Mouse (Mus musculus) MEL (cell line): ENCODE measurements at regions not wholly inside any gene's neighbourhood (a gene's known extent, or its start where the extent isn't known, plus 50 kb on each side); places are given as distances from the start of the nearest gene placed in this dataset.

Experiments used
- DNase-seq: peaks from one replicate; pipeline ENCODE4 v3.0.0; 2011; ENCODE audit warnings: low read depth, low spot score
- H3K27ac ChIP-seq: 2 replicates; pipeline ENCODE4 v1.5.1; 2012; ENCODE audit warnings: low read depth, mild to moderate bottlenecking, control low read depth, low read length, moderate library complexity; ENCODE audit not compliant: control insufficient read depth
- H3K27me3 ChIP-seq, 2 experiments: fragments of 150-350 bp in 1 of 2; sonication (generic) in 1 of 2; 2 replicates each; pipeline ENCODE4 v1.6.1; 2012; ENCODE audit warnings: low read length in 2 of 2, mild to moderate bottlenecking in 2 of 2, improper control_type of control experiment in 1 of 2, moderate library complexity in 1 of 2; ENCODE audit not compliant: insufficient read depth in 2 of 2, control insufficient read depth in 1 of 2
- H3K36me3 ChIP-seq, 2 experiments: 2 replicates each; pipeline ENCODE4 v1.6.1; 2012 to 2014; ENCODE audit warnings: low read length in 2 of 2, improper control_type of control experiment in 1 of 2, inconsistent platforms in 1 of 2, mild to moderate bottlenecking in 1 of 2; ENCODE audit not compliant: insufficient read depth in 2 of 2, control insufficient read depth in 1 of 2
- H3K4me1 ChIP-seq, 2 experiments: fragments of 150-350 bp in 1 of 2; sonication (generic) in 1 of 2; 2 replicates each; pipeline ENCODE4 v1.6.1; 2012; ENCODE audit warnings: low read length in 2 of 2, improper control_type of control experiment in 1 of 2, mild to moderate bottlenecking in 1 of 2; ENCODE audit not compliant: insufficient read depth in 2 of 2, control insufficient read depth in 1 of 2
- H3K4me3 ChIP-seq, 2 experiments: fragments of 150-350 bp in 1 of 2; sonication (generic) in 1 of 2; 2 replicates each; pipeline ENCODE4 v1.5.1; 2012; ENCODE audit warnings: low read depth in 2 of 2, low read length in 2 of 2, mild to moderate bottlenecking in 2 of 2, moderate library complexity in 2 of 2, control low read depth in 1 of 2, improper control_type of control experiment in 1 of 2; ENCODE audit not compliant: control insufficient read depth in 1 of 2, insufficient read depth in 1 of 2
- H3K79me2 ChIP-seq: 2 replicates; pipeline ENCODE4 v1.6.1; 2012; ENCODE audit warnings: mild to moderate bottlenecking, low read length, moderate library complexity; ENCODE audit not compliant: control insufficient read depth, poor library complexity, insufficient read depth
- H3K9ac ChIP-seq: 2 replicates; pipeline ENCODE4 v1.6.1; 2012; ENCODE audit warnings: low read depth, mild to moderate bottlenecking, control low read depth, low read length, moderate library complexity; ENCODE audit not compliant: control insufficient read depth, poor library complexity, severe bottlenecking
- H3K9me3 ChIP-seq: fragments of 150-350 bp; sonication (generic); replicated peaks from 2 replicates; pipeline ENCODE4 v1.6.1; 2012; ENCODE audit warnings: mild to moderate bottlenecking, low read length, improper control_type of control experiment, moderate library complexity; ENCODE audit not compliant: insufficient read depth
- CHD1 ChIP-seq: IDR thresholded peaks from 2 replicates; pipeline ENCODE4 v1.6.1; 2012; ENCODE audit warnings: low read depth, mild to moderate bottlenecking, inconsistent platforms, low read length, improper control_type of control experiment
- CHD2 ChIP-seq: IDR thresholded peaks from 2 replicates; pipeline ENCODE4 v1.6.1; 2011; ENCODE audit warnings: low read length, improper control_type of control experiment
- CTCF ChIP-seq, 3 experiments: IDR thresholded peaks in 2 of 3; conservative IDR thresholded peaks in 1 of 3; 2 replicates each; pipeline ENCODE4 v1.5.1; 2011 to 2012; ENCODE audit warnings: low read length in 3 of 3, low read depth in 2 of 3, mild to moderate bottlenecking in 2 of 3, improper control_type of control experiment in 1 of 3, inconsistent platforms in 1 of 3, mixed read lengths in 1 of 3, moderate library complexity in 1 of 3; ENCODE audit not compliant: control insufficient read depth in 1 of 3, insufficient read depth in 1 of 3, poor library complexity in 1 of 3, severe bottlenecking in 1 of 3
- E2F4 ChIP-seq: IDR thresholded peaks from 2 replicates; pipeline ENCODE4 v1.6.1; 2011; ENCODE audit warnings: low read depth, low read length, improper control_type of control experiment, borderline replicate concordance
- ETS1 ChIP-seq: IDR thresholded peaks from 2 replicates; pipeline ENCODE4 v1.6.1; 2012; ENCODE audit warnings: low read depth, mild to moderate bottlenecking, inconsistent platforms, low read length, improper control_type of control experiment, moderate library complexity
- GABPA ChIP-seq: IDR thresholded peaks from 2 replicates; pipeline ENCODE4 v1.6.1; 2012; ENCODE audit warnings: low read depth, mild to moderate bottlenecking, inconsistent platforms, low read length, improper control_type of control experiment, moderate library complexity
- GATA1 ChIP-seq: IDR thresholded peaks from 2 replicates; pipeline ENCODE4 v1.6.1; 2011; ENCODE audit warnings: low read depth, low read length, improper control_type of control experiment
- HCFC1 ChIP-seq: IDR thresholded peaks from 2 replicates; pipeline ENCODE4 v1.6.1; 2012; ENCODE audit warnings: low read depth, mild to moderate bottlenecking, inconsistent platforms, low read length, improper control_type of control experiment, moderate library complexity
- KAT2A ChIP-seq: conservative IDR thresholded peaks from 2 replicates; pipeline ENCODE4 v1.6.1; 2012; ENCODE audit warnings: low read depth, low read length, improper control_type of control experiment, inconsistent platforms
- MAZ ChIP-seq: IDR thresholded peaks from 2 replicates; pipeline ENCODE4 v1.6.1; 2012; ENCODE audit warnings: low read depth, mild to moderate bottlenecking, inconsistent platforms, low read length, improper control_type of control experiment
- MEF2A ChIP-seq: IDR thresholded peaks from 2 replicates; pipeline ENCODE4 v1.6.1; 2014; ENCODE audit warnings: low read depth, mild to moderate bottlenecking, inconsistent platforms, low read length, improper control_type of control experiment; ENCODE audit not compliant: poor library complexity, insufficient replicate concordance, severe bottlenecking; ENCODE audit errors: extremely low read depth
- MYB ChIP-seq: IDR thresholded peaks from 2 replicates; pipeline ENCODE4 v1.6.1; 2011; ENCODE audit warnings: mild to moderate bottlenecking, low read depth, low read length, improper control_type of control experiment
- MYC ChIP-seq: IDR thresholded peaks from 2 replicates; pipeline ENCODE4 v1.6.1; 2011; ENCODE audit warnings: low read depth, mild to moderate bottlenecking, low read length, improper control_type of control experiment, moderate library complexity
- NRF1 ChIP-seq: IDR thresholded peaks from 2 replicates; pipeline ENCODE4 v1.6.1; 2014; ENCODE audit warnings: low read depth, mild to moderate bottlenecking, inconsistent platforms, low read length, improper control_type of control experiment, moderate library complexity; ENCODE audit not compliant: poor library complexity, insufficient read depth, severe bottlenecking
- POLR2A ChIP-seq, 2 experiments: IDR thresholded peaks; 2 replicates each; pipeline ENCODE4 v1.6.1; 2011 to 2012; ENCODE audit warnings: low read length in 2 of 2, mild to moderate bottlenecking in 2 of 2, control low read depth in 1 of 2, improper control_type of control experiment in 1 of 2, low read depth in 1 of 2, moderate library complexity in 1 of 2; ENCODE audit not compliant: control insufficient read depth in 1 of 2, insufficient read depth in 1 of 2, poor library complexity in 1 of 2
- POLR2AphosphoS5 ChIP-seq: IDR thresholded peaks from 2 replicates; pipeline ENCODE4 v1.6.1; 2012; ENCODE audit warnings: low read depth, borderline replicate concordance, mild to moderate bottlenecking, inconsistent platforms, low read length, moderate library complexity, mixed read lengths
- RCOR1 ChIP-seq: IDR thresholded peaks from 2 replicates; pipeline ENCODE4 v1.6.1; 2012; ENCODE audit warnings: low read depth, mild to moderate bottlenecking, inconsistent platforms, low read length, improper control_type of control experiment
- SIN3A ChIP-seq: IDR thresholded peaks from 2 replicates; pipeline ENCODE4 v1.6.1; 2012; ENCODE audit warnings: low read length, improper control_type of control experiment, inconsistent platforms
- SMC3 ChIP-seq: IDR thresholded peaks from 2 replicates; pipeline ENCODE4 v1.6.1; 2011; ENCODE audit warnings: low read depth, low read length, improper control_type of control experiment
- TAL1 ChIP-seq: IDR thresholded peaks from 2 replicates; pipeline ENCODE4 v1.6.1; 2012; ENCODE audit warnings: mild to moderate bottlenecking, inconsistent platforms, low read length, moderate library complexity, mixed read lengths
- TBP ChIP-seq: IDR thresholded peaks from 2 replicates; pipeline ENCODE4 v1.8.0; 2011; ENCODE audit warnings: low read depth, low read length, improper control_type of control experiment
- TCF12 ChIP-seq: IDR thresholded peaks from 2 replicates; pipeline ENCODE4 v1.6.1; 2014; ENCODE audit warnings: low read depth, mild to moderate bottlenecking, inconsistent platforms, low read length, improper control_type of control experiment, moderate library complexity
- UBTF ChIP-seq: IDR thresholded peaks from 2 replicates; pipeline ENCODE4 v1.6.1; 2012; ENCODE audit warnings: low read depth, mild to moderate bottlenecking, inconsistent platforms, low read length, improper control_type of control experiment, moderate library complexity, borderline replicate concordance; ENCODE audit not compliant: insufficient read depth
- USF1 ChIP-seq: IDR thresholded peaks from 2 replicates; pipeline ENCODE4 v1.6.1; 2014; ENCODE audit warnings: low read depth, mild to moderate bottlenecking, inconsistent platforms, low read length, improper control_type of control experiment, moderate library complexity
- ZMIZ1 ChIP-seq: IDR thresholded peaks from 2 replicates; pipeline ENCODE4 v1.6.1; 2012; ENCODE audit warnings: low read depth, mild to moderate bottlenecking, inconsistent platforms, low read length, improper control_type of control experiment, moderate library complexity

DNA sequence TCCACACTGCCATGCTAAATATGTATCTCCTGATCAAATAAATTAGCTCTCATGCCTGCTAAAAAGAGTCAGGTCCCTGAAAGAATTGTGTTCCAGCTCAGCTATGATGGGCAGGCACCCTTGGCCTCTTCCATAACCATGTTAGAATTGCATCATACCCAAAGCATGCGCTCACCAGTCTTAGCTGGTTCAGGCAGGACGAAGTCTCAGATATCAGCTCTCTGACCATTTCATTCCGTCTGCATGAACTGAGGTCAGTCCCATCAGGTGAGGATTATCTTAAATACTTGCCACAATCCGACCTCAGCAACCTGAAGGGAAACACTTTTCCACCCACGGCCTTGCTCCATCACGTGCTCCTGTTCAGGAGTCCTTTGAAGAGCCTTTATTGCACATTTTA, 101.3 kb upstream of the Rreb1 start:
- Histone ChIP-seq H3K4me1 (peaks cover 0 to 20% of the 10 kb centered on the region in 2 experiments; a peak in 2 of 4 replicates), H3K36me3 (peaks cover 0 to 5% of the 10 kb centered on the region in 2 experiments; a peak in 2 of 4 replicates)
- TF ChIP-seq MAZ (no peak), E2F4 (no peak), UBTF (no peak), CHD1 (no peak), TAL1 (no peak), USF1 (no peak), RCOR1 (no peak), MYB (no peak), CTCF (IDR thresholded peaks at IDR 0.05 in 2 of 3, conservative IDR thresholded peaks at IDR 0.05 in 1 of 3; ENCODE audit: control insufficient read depth in 1 of 3, insufficient read depth in 1 of 3, low read depth in 2 of 3, low read length in 3 of 3, poor library complexity in 1 of 3, severe bottlenecking in 1 of 3) (no peak), GABPA (no peak), KAT2A (no peak), ETS1 (no peak), POLR2A (IDR thresholded peaks at IDR 0.05; ENCODE audit: control insufficient read depth in 1 of 2, insufficient read depth in 1 of 2, low read depth in 1 of 2, low read length in 2 of 2, poor library complexity in 1 of 2) (no peak), POLR2AphosphoS5 (no peak), GATA1 (no peak), HCFC1 (no peak), CHD2 (no peak), SIN3A (no peak), SMC3 (no peak)

DNA sequence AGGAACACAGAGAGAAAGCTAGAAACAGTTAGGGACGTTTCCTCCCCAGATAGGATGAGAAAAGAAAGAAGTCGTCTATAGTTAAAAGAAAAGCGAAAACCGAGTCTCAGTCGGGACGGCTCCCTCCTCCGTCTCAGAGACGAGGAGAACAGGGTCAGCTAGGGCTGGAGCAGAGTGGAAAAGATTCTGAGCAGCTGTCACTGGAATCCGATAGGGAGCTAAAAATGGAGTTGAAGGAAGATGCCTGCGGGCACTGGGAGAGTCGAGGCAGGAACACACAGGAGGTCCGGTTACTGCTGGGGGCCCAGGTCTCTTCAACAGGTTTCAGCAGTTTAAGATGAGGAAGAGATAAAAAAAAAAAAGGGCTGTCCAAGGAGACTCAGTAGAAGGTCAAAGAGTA, 99.9 kb upstream of the Rreb1 start:
- Histone ChIP-seq H3K36me3 (peaks cover 0 to 5% of the 10 kb centered on the region in 2 experiments; a peak in 2 of 4 replicates), H3K27ac (no peak overlapping the region), H3K79me2 (no peaks in the 10 kb centered on the region), H3K9ac (no peak overlapping the region), H3K9me3 (no peaks in the 10 kb centered on the region), H3K27me3 (no peaks in the 10 kb centered on the region; a peak in 1 of 4 replicates), H3K4me1 (peaks cover 0 to 20% of the 10 kb centered on the region in 2 experiments; a peak in 2 of 4 replicates), H3K4me3 (no peak overlapping the region)
- TF ChIP-seq GATA1 (no peak), NRF1 (no peak), USF1 (no peak), GABPA (no peak), SMC3 (no peak), ZMIZ1 (no peak), KAT2A (no peak), E2F4 (no peak), TCF12 (no peak), SIN3A (no peak), POLR2A (IDR thresholded peaks at IDR 0.05; ENCODE audit: control insufficient read depth in 1 of 2, insufficient read depth in 1 of 2, low read depth in 1 of 2, low read length in 2 of 2, poor library complexity in 1 of 2) (no peak), CHD1 (no peak), TBP (no peak), MEF2A (no peak), MYC (no peak), ETS1 (no peak), MAZ (no peak)
- DNase-seq, result no peak

More for the DNA sequence above, 101.3 kb upstream of the Rreb1 start:
- DNase-seq, result no peak
- no peaks in the 10 kb centered on the region for H3K9me3 ChIP-seq
- H3K79me2 ChIP-seq, result no peaks in the 10 kb centered on the region
- H3K4me3 ChIP-seq, result no peak overlapping the region
- H3K27me3 ChIP-seq, result 0 out of 4 replicates have a peak, but pooled peaks cover 0 to 1% of the 10 kb centered on the region in 2 experiments
- H3K27ac ChIP-seq, result no peak overlapping the region
- no peak overlapping the region for H3K9ac ChIP-seq
